Mouse (Mus musculus): ENCODE measurements around the gene Zfp26. TPM values are rescaled to one million over a fixed set of nuclear protein-coding genes. Genes with fewer than 3 reads are reported as not detected.

Gene Zfp26
- total RNA-seq (2021), result 22.6 and 23.8 TPM in 2 replicates
- long read RNA-seq, experiment 1, full-length matches to known transcripts, result 3 of 9 reads
- long read RNA-seq, experiment 1, partial matches to known transcripts, result 0 of 9 reads
- long read RNA-seq, experiment 1, other reads (novel, unspliced or antisense), result 6 of 9 reads
- long read RNA-seq, experiment 2, full-length matches to known transcripts, result 1 of 5 reads
- long read RNA-seq, experiment 2, partial matches to known transcripts, result 0 of 5 reads
- long read RNA-seq, experiment 2, other reads (novel, unspliced or antisense), result 4 of 5 reads

GRCm38 (mm10) chr9:20459377-20460317, at the start of gene Zfp26:
TSS of gene Zfp26 (minus strand) at chr9:20460162.
- DNase-seq, result peak; percentile 86

DNA sequence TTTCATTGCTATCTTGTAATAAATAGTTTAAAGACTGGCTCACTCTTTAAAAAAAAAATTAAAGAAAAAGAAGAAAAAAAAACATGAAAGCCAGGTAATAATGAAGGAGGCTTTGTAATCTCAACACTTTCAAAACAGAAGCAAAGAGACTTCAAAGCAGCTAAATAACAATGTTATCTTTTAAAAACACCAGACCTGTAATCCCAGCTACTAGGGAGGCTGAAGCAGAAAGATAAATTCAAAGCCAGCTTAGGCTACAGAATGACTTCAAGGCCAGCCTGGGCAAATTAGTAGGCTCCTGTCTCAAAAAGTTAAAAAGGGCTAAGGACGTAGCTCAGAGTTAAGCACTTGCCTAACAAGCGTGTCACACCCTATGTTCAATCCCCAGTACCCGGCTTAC, 49.7 kb upstream of the Zfp26 start:
- DNase-seq, result no peak

- no peak for DNase-seq
Measured at GRCm38 (mm10) chr9:20504801-20505200, 44.8 kb upstream of the Zfp26 start.

- DNase-seq, result no peak
Measured at GRCm38 (mm10) chr9:20493281-20493680, 33.3 kb upstream of the Zfp26 start.

DNA sequence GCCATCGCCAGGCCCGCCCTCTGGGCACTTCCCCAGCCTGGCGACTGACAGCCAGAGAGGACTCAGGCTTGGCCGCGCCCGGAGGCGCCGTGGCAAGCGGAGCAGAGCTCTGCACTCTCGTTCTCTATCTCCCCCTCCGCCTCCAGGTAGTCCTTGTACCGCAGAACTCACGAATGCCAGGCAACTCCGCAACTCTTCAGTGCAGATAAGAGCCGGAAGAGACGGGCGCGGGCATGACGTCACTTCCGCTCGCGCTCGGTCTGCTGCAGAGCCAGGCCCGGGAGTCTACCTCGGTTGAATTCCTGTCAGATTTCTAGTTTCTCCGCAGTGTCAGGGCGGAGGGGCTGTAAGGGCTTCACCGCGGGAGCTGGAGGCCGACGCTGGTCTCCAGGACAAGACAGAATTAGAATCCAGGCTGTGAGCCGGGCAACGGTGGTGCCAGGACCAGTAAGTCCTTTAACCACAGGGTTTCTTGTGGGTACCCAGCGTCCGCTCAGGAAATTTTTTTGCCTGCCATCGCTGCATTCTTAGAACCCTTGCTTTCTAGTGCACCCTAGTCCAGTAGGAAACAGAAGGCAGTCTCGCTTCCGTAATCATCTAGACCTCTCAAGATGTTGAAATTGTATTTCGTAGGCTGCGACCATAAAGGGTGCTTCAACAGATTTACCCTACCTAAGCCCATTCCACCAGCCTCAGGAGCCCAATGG, 32.7 kb upstream of the Zfp26 start, which contains the start of gene Zfp426:
Zfp426 (minus strand) TSS at position 220 of the 707 bp plus-strand sequence.
- DNase-seq, result peak; percentile 90

DNA sequence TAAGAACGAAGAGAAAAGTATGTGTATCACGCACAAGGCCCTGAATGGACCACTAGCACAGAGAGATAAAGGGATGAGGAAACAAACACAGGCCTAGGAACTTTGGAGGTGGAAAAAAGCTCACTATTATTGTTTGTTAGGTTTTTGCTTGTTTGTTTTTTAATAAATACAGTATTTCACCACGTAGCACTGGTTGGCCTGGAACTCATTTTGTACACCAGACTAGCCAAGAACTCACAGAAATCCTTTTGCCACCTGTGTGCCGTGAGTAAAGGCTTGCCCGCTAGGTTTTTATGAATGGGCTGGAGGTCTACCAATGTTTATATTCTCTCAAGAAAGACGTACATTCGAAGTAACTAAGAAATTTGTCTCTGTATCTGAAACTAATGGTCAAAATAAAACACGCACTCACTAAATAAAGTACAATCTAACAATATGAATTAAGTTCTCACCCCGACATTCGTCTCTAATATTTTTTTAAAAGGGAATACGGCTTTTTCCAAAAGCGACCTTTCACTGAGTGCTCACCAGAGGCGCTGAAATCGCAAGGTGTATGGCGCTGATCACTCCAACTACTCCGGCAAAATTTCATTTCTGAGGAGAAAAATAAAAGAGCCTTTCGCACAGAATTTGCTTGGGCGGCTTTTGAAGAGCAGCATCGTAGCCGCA, 32.0 kb upstream of the Zfp26 start:
- no peak for DNase-seq

GRCm38 (mm10) chr9:20489536-20489935, 29.6 kb upstream of the Zfp26 start:
- no peak for DNase-seq

DNA sequence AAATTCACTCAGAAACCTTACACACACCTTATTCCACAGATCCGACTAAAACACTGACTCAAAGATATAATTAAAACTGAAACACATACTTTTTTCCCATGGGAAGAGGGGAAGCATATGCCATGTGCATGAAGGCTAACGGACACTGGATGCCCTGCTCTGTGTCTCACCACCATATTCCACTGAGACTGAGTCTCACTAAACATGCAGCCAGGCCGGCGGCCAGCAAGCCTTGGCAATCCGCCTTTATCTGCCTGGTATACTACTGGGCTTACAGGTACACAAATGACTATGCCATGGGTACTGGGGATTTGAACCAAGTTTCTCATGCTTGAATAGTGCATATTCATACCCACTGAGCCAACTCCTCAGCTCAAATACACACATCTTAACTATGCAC, 19.4 kb upstream of the Zfp26 start:
- DNase-seq, result peak; percentile 24

- no peak for DNase-seq
Measured at GRCm38 (mm10) chr9:20476632-20477031, 16.7 kb upstream of the Zfp26 start.

DNA sequence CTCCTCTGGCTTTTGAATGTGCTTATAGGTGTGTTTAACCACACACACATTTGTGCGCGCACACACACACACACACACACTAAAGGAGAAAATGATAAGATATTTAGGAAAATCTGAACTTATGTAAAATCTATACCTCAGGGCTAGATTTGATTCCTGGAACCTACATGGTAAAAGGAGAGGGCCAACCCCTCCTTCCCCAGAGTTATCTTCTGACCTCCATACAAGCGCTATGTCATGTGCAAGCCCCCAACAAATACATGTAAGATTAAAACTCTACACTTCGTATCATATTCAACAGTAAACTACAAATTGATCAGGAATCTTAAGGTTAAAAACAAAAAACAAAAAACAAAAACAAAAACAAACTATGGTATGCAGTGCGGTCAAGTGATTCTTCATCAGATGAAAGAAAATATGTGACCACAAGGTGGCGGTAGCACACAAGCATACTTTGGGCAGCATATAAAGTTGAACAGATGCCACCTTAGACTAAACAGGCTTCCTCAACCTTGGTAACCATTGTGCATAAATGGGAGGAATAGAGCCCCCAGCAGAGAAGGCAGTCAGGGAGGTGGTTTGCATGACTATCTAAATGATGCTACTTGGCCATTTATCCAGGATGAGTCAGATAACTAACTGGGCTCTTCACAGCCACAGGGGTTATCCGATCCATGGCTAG, 6.9 kb upstream of the Zfp26 start:
- DNase-seq, result peak; percentile 73

- no peak for DNase-seq
Measured at GRCm38 (mm10) chr9:20453647-20454046, 6.3 kb downstream of the Zfp26 start.

GRCm38 (mm10) chr9:20451493-20451892, 8.5 kb downstream of the Zfp26 start:
- DNase-seq, result no peak

DNA sequence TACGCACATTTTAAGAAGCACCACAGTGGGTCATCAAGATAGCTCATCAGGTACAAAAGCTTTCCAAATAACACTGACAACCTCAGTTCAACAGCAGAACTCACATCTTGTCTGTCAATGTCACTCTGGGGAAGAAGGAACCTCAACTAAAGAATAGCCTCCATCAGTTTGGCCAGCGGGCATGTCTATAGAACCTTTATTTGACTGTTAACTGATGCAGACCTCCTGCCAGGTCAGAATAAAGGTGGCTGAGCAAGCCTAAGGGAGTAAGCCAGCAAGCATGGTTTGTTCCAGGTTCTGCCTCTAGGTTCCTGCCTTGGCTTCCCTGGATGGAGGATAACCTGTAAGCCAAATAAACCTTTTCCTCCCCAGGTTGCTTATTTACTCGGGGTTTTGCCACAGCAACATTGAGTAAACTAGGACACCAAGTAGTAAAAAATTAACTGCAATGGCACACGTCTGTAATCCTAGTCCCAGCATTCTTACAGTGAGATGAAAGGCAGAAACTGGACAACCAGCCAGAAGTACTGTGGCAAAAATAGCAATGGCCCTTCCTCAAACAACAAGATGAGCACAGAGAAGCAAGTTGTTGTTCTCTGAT, 16.7 kb downstream of the Zfp26 start:
- no peak for DNase-seq

- DNase-seq, result no peak
Measured at GRCm38 (mm10) chr9:20430004-20430403, 30.0 kb downstream of the Zfp26 start.

DNA sequence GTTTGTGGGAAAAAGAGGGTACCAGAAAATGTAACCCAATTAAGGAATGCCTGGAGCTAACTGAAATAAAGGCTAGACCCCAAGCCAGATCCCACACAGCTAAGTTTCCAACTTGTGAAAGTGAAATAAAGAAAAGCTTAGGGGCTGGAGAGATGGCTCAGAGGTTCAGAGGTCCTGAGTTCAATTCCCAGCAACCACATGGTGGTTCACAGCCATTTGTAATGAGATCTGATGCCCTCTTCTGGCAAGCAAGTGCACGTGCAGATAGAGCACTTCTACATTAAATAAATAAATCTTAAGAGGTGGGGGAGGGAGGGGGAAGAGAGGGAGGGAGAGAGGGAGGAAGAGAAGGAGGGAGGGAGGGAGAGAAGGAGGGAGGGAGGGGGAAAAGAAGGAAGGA, 48.5 kb downstream of the Zfp26 start:
- DNase-seq, result no peak

DNA sequence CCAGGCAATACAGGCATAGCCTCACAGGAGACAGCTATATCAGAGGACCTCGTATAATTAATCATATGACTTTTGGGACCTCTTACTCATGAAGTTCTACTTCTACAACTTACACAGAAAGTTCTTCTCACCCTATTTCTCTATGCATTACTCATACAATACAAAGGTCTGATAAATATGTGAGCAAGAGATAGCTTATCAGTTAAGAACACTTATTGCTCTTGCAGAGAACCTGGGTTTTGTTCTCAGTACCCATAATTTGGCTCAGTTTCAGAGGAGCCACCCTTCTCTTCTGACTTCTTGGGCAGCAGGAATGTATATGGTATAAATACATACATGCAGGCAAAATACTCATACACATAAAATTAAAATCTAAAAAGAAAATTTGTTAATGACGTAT, 50.6 kb downstream of the Zfp26 start:
- DNase-seq, result no peak

DNA sequence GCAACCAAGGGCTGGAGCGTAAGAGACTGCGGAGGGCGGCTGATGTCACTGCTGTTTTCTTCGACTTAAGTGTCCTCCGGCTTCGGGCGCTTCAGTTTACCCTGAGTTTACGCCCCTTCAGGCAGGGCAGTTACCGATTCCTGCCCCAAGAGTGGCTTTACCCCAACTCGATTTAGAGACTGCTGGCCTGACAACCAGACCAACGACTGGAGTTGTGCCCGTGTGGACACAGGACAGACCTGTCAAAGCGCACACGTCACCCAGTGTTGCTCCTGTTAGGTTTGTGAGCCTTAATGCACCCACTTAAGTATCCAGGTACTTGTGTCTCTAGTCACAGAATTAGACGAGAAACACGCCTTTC, 74.6 kb downstream of the Zfp26 start:
- DNase-seq, result no peak

GRCm38 (mm10) chr9:20384532-20385342, 75.2 kb downstream of the Zfp26 start, which contains the start of gene Zfp560:
TSS of gene Zfp560 (minus strand) at chr9:20385177.
- peak; percentile 95 for DNase-seq

GRCm38 (mm10) chr9:20383659-20384058, 76.3 kb downstream of the Zfp26 start:
- no peak for DNase-seq

Data from adrenal gland, postnatal 14 days (tissue).